Mouse (Mus musculus): ENCODE data around the gene Vrk3. TPM values are rescaled to one million over a fixed set of nuclear protein-coding genes. Genes with fewer than 3 reads are reported as not detected.
A peak's percentile ranks its signal among the peaks of the same experiment; 100 is the strongest.

Vrk3 gene
- total RNA-seq, 2 experiments from 2014 or later = 17.1 to 22.9 TPM

GRCm38 (mm10) chr7:44814423-44814822 is 66.2 kb downstream of the Vrk3 start:
- intact Hi-C loops (cut with DNase I) = loop anchor here (10.0 kb wide), 1 partner anchor 170 kb away; no protein-coding TSS in a partner anchor
- DNase-seq = no peak
- TF ChIP-seq CTCF (IDR thresholded peaks at IDR 0.05) = no peak

GRCm38 (mm10) chr7:44814952-44815553 is 66.8 kb downstream of the Vrk3 start:
- DNase-seq = no peak

More at GRCm38 (mm10) chr7:44814423-44814822, 66.2 kb downstream of the Vrk3 start:
- peak overlapping the region; percentile 99 for H3K4me3 ChIP-seq
- peak overlapping the region; percentile 99; the same call in 1 of the 2 replicates for H3K27ac ChIP-seq

DNA sequence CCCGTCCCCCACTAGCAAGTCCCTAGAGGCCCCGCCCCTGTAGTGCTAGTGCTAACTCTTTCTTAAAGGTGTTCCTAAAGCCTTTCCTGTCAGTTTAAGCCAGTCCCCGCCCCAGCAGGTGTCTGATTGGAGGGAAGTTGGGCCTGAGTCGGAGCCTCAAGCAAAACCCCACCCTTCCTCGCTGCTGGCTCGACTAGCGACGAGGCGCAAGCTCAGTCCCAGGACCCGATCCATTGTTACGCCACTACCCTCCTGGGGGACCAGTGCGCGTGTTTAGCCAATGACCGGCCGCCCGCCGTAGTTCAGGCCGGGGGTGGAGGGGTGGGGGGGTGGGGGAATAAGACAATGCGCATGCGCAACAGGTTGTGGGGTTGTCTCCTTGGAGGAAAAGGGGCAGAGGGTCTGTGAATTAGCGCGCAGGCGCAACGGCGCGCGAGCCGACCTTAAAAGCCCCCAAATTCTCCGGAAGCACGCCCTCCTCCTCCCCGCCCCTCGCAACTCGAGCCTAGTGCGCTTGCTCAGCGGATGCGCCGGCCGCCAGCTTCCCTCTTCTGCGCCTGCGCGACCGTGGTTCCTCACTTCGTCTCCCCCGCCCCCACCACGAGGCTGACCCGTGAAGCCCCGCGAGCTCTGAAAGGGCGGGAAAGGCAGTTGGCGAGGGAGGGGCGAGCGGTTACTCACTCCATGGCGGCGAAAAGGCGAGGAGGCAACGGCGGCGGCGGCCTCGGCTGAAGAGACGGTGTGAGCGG is 67.7 kb downstream of the Vrk3 start, which contains the start of the genes Nup62 and Il4i1:
Gene Nup62, plus strand, starts transcription at position 368 of the 749 bp plus-strand sequence.
Gene Il4i1, plus strand, starts transcription at position 667 of the 749 bp plus-strand sequence.
- intact Hi-C loops (cut with DNase I) = loop anchor here (10.0 kb wide), 1 partner anchor 171 kb away; no protein-coding TSS in a partner anchor
- DNase-seq = peak; percentile 99
- Histone ChIP-seq H3K27ac (peak within 1 kb of the TSS; percentile 99), H3K4me3 (peak within 1 kb of the TSS; percentile 99)
- TF ChIP-seq CTCF (IDR thresholded peaks at IDR 0.05) = no peak

More at GRCm38 (mm10) chr7:44814952-44815553, 66.8 kb downstream of the Vrk3 start:
- H3K27ac ChIP-seq = peak overlapping the region; percentile 99
- peak overlapping the region; percentile 99 for H3K4me3 ChIP-seq
- intact Hi-C loops (cut with DNase I) = loop anchor here (10.0 kb wide), 1 partner anchor 170 kb away; no protein-coding TSS in a partner anchor
- TF ChIP-seq CTCF (IDR thresholded peaks at IDR 0.05) = no peak

DNA sequence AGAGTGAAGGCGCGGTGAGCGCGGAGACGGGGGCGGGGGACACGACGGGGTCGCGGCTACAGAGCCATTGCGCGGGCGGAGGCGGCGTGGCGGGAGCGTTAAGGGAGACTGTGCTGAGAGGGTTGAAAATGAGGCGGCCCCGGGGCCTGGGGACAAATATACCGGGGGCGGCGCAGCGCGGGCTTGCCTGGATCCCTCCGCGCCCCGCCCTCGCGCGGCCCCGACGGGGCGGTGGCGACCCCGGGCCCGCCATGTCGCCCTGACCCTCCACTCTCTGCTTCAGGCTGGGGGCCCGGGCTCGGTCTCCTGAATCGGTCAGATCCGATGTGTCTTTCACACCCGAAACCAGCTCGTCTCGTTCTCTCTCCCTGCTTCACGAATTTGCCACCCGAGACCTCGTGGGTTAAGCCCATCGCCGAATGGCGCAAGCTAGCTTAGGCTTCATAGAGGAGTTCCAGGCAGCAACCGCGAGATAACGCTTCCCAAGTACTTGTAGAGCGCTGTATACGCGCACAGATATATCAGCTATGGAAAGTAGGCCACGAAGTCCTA is 68.3 kb downstream of the Vrk3 start, which contains the start of gene Atf5:
Gene Atf5, minus strand, starts transcription at position 189 of the 552 bp plus-strand sequence.
- Histone ChIP-seq H3K4me3 (peak within 1 kb of the TSS; percentile 99), H3K27ac (peak within 1 kb of the TSS; percentile 99)
- DNase-seq = peak; percentile 85
- TF ChIP-seq CTCF (IDR thresholded peaks at IDR 0.05) = no peak
- intact Hi-C loops (cut with DNase I) = loop anchor here (10.0 kb wide), 1 partner anchor 172 kb away; no protein-coding TSS in a partner anchor

DNA sequence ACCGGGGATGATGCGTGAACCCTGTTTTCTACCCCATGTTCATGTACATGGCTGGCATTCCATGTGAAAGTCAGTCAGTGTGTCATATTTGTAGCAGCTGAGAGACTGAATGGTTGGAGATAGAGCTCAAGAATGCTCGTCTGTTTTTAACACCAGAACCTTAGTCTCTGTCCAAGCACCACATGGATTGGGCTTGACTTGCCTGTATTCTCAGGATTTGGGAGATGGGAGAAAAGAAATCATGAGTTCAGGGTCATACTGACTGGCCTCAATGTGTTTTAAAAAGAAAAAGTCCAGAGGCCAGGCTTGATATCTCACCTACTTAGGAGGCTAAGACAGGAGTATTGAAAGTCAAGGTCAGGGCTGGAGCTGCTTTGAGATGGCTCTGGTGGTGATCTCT is 69.2 kb downstream of the Vrk3 start:
- Histone ChIP-seq H3K4me3 (peak overlapping the region; percentile 99), H3K27ac (peak overlapping the region; percentile 99)
- DNase-seq = no peak
- no peak for TF ChIP-seq CTCF (IDR thresholded peaks at IDR 0.05)
- intact Hi-C loops (cut with DNase I) = loop anchor here (10.0 kb wide), 1 partner anchor 173 kb away; no protein-coding TSS in a partner anchor

DNA sequence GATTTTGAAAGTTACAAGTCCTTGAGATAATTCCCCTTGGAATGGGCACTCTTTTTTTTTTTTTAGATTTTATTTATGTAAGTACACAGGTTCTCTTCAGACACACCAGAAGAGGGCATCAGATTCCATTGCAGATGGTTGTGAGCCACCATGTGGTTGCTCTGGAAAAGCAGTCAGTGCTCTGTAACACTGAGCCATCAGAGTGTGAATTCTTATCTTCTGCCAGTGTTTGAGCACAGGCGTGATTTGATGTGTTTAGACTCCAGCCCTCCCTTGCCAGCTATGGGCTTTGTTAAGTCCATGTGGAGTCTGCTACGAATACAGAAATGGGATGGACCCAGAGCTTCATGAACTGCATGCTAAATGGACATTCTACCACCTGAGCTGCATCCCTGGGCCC is 70.0 kb downstream of the Vrk3 start:
- Histone ChIP-seq H3K27ac (peak overlapping the region; percentile 99), H3K4me3 (peak overlapping the region; percentile 99)
- peak; percentile 18 for DNase-seq
- intact Hi-C loops (cut with DNase I) = loop anchor here (10.0 kb wide), 1 partner anchor 173 kb away; no protein-coding TSS in a partner anchor
- peak; percentile 42 for TF ChIP-seq CTCF (IDR thresholded peaks at IDR 0.05)

GRCm38 (mm10) chr7:44818751-44819235 is 70.6 kb downstream of the Vrk3 start:
- no peak for TF ChIP-seq CTCF (IDR thresholded peaks at IDR 0.05)
- H3K4me3 ChIP-seq = peak overlapping the region; percentile 99
- peak; percentile 88 for DNase-seq
- intact Hi-C loops (cut with DNase I) = loop anchor here (10.0 kb wide), 1 partner anchor 174 kb away; no protein-coding TSS in a partner anchor
- peak overlapping the region; percentile 99 for H3K27ac ChIP-seq

GRCm38 (mm10) chr7:44819391-44819790 is 71.2 kb downstream of the Vrk3 start:
- peak overlapping the region; percentile 99 for H3K27ac ChIP-seq

GRCm38 (mm10) chr7:44819863-44820262 is 71.7 kb downstream of the Vrk3 start:
- intact Hi-C loops (cut with DNase I) = loop anchor here (5.0 to 10.0 kb wide), 2 partner anchors 73 to 175 kb away; partner anchors contain the start of gene Vrk3
- TF ChIP-seq CTCF (IDR thresholded peaks at IDR 0.05) = no peak
- Histone ChIP-seq H3K4me3 (peak overlapping the region; percentile 99), H3K27ac (peak overlapping the region; percentile 99)
- peak; percentile 59 for DNase-seq

More at GRCm38 (mm10) chr7:44819391-44819790, 71.2 kb downstream of the Vrk3 start:
- H3K4me3 ChIP-seq = peak overlapping the region; percentile 99
- no peak for TF ChIP-seq CTCF (IDR thresholded peaks at IDR 0.05)
- peak; percentile 10 for DNase-seq
- intact Hi-C loops (cut with DNase I) = loop anchor here (10.0 kb wide), 1 partner anchor 175 kb away; no protein-coding TSS in a partner anchor

DNA sequence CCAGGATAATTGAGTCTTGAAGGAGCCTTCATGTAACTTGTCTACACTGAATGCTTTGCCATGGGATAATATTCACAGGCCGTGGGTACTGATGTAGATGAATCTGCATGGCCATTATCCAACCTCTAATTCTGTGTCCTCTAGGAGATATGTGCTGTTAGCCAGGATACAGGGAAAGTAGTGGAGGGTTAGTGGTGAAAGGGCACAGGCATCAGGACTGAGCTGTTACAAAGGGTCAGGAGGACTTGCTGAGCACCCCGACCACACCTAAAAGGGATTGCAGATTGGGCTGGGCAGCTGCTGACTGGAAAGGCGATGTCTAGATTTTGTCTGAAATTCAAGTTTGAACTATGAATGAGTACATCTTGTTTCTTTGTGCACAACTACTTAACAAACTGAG is 72.3 kb downstream of the Vrk3 start:
- H3K27ac ChIP-seq = peak overlapping the region; percentile 99
- no peak for TF ChIP-seq CTCF (IDR thresholded peaks at IDR 0.05)
- intact Hi-C loops (cut with DNase I) = loop anchor here (5.0 kb wide), 1 partner anchor 73 kb away; the partner anchor contains the start of gene Vrk3
- H3K4me3 ChIP-seq = peak overlapping the region; percentile 5; the same call in 1 of the 2 replicates
- DNase-seq = peak; percentile 5

DNA sequence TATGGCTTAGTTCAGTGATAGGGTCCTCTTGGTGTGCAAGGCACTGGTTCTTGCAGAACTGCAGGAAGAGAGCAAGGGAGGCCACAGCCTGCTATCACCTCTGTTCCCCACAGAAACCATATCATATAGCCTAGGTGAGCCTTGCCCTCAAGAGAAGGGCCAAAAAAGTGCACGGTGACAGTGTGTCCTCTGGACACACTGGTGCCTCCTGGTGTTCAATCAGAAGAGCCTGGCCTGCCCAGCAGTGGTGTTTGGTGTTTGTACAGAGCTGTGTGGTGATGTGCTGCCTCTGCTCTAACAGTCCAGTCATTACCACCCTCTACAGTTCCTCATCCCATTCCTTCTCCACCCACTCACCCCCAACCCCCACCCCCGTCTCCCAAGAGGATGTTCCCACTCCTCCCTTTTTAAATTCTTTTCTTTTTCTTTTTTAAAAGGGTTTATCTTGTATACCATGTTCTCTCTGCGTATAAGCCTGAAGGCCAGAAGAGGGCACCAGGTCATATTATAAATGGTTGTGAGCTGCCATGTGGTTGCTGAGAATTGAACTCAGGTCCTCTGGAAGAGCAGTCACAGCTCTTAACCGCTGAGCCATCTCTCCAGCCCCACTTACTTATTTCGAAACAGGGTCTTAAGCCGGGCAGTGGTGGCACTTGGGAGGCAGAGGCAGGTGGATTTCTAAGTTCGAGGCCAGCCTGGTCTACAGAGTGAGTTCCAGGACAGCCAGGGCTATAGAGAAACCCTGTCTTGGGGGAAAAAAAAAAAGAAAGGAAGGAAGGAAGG is 73.6 kb downstream of the Vrk3 start:
- TF ChIP-seq CTCF (IDR thresholded peaks at IDR 0.05) = peak; percentile 26
- peak; percentile 15 for DNase-seq
- intact Hi-C loops (cut with DNase I) = loop anchor here (5.0 kb wide), 1 partner anchor 75 kb away; the partner anchor contains the start of gene Vrk3
- H3K27ac ChIP-seq = peak overlapping the region; percentile 99
- no peak overlapping the region for H3K4me3 ChIP-seq

Measured in gastrocnemius, adult 2 months (tissue).